Mouse (Mus musculus) MEL-GATA-1-ER (cell line): ENCODE measurements at regions not wholly inside any gene's neighbourhood (a gene's known extent, or its start where the extent isn't known, plus 50 kb on each side); places are given as distances from the start of the nearest gene placed in this dataset.

Source experiments
- DNase-seq: peaks from one replicate; pipeline ENCODE4 v3.0.0-alpha.2; 2012; ENCODE audit warnings: low read depth; ENCODE audit errors: extremely low read depth

DNA sequence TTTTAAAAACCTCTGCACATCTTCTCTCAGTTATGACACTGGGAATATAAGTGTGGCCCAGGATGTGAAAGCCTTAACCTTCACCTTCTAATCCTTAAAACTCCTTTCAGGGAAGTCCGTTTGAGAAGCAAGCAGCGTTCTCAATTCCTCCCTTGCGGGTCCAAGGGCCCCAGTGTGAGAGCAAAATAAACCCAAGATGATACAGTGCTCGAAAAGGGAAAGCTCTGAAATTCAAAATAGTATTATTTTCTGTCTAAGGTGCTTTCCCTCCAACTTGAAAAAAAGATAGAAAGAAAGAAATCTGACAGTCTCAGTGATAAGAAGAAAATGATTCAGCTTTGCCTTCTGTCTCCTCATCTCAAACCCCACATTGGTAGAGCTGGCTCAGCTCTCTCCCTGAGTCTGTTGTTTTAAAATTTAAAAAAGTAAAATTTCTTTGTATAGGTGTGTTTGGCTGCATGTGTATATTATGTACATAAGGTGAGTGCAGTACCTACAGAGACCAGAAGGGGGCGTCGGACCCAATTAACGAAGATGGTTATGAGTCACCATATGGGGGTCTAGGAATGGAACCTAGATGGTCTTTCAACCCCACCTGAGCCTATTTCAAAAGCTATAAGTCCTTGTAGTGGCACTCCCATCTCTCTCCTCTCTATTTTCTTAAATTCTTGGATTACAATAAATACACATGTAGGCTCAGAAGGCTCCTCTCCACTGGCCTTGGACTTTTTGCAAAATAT is 222.3 kb upstream of the Spdye4c start:
- no peak for DNase-seq

GRCm38 (mm10) chr2:128370821-128371220 is 220.2 kb upstream of the Spdye4c start:
- DNase-seq, result no peak

GRCm38 (mm10) chr2:128372204-128372603 is 218.8 kb upstream of the Spdye4c start:
- no peak for DNase-seq

- peak; percentile 59 for DNase-seq
Observed at GRCm38 (mm10) chr2:128373363-128374252, 217.4 kb upstream of the Spdye4c start.

GRCm38 (mm10) chr2:128374253-128374566 is 216.8 kb upstream of the Spdye4c start:
- DNase-seq, result no peak

DNA sequence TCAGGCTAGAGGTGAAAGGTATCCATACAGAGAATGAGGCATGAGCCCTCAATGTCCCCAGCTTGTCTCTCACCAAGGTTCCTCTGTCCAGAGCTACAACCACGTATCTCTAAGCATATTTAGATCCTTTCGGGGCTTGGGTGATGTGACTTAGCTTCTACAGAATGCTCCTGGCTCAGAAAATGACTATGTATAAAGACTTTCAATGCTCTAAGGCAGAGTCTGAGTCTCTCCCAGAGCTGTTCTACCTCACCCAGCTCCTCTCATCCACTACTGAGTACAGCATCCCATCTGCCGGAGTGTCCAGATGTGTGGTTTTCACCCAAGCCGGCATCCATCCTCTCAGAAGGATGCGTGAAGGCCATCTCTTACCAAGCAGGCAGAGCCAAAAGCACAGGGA is 216.1 kb upstream of the Spdye4c start:
- no peak for DNase-seq

DNA sequence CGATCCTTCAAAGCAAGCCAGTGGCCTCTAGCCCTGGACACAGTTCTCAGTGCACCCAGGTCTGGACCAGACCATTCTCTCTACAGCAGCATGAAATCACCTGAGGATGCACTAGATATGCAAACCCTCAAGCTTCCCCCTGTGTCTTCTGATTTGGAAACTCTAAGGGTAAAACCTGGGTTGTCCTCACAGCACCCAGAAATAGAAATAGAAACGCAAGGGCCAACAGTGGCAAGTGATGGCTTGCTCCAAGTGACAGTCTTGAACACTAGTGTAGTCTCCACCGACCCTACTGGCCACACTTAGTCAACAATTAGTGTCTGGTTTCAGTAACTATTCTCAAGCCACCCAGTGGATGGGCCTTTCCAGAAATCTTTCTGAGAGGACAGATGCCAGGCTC is 215.2 kb upstream of the Spdye4c start:
- no peak for DNase-seq

GRCm38 (mm10) chr2:128377176-128377575 is 213.8 kb upstream of the Spdye4c start:
- DNase-seq, result no peak

DNA sequence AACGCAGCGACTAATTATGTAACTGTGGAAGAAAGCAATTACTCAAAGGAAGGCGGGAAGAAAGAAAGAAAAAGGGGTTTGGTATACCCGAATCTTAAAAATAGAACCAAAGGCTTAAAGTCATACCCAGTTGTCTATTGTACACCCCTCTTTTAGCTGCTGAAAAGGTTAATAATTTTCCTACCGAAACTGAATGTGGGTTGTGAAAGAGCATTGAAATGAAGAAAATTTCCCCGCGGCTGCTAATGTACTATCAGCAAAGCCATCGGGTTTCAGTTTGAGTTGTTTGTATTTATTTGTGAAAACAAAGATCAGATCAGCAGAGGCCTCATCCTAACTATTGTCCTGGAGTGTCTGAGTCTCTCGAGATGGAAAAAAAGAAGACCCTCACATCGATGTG is 213.3 kb upstream of the Spdye4c start:
- DNase-seq, result no peak

- no peak for DNase-seq
Observed at GRCm38 (mm10) chr2:128378456-128378855, 212.6 kb upstream of the Spdye4c start.

- no peak for DNase-seq
Observed at GRCm38 (mm10) chr2:128379151-128379550, 211.9 kb upstream of the Spdye4c start.

- DNase-seq, result no peak
Observed at GRCm38 (mm10) chr2:128379554-128379953, 211.5 kb upstream of the Spdye4c start.

GRCm38 (mm10) chr2:128380581-128380980 is 210.4 kb upstream of the Spdye4c start:
- no peak for DNase-seq

GRCm38 (mm10) chr2:128381684-128382205 is 209.3 kb upstream of the Spdye4c start:
- no peak for DNase-seq

GRCm38 (mm10) chr2:128382473-128382872 is 208.5 kb upstream of the Spdye4c start:
- no peak for DNase-seq

- no peak for DNase-seq
Observed at GRCm38 (mm10) chr2:128384612-128385011, 206.4 kb upstream of the Spdye4c start.

- DNase-seq, result no peak
Observed at GRCm38 (mm10) chr2:128386846-128387621, 204.0 kb upstream of the Spdye4c start.

GRCm38 (mm10) chr2:128387851-128388471 is 203.0 kb upstream of the Spdye4c start:
- no peak for DNase-seq

DNA sequence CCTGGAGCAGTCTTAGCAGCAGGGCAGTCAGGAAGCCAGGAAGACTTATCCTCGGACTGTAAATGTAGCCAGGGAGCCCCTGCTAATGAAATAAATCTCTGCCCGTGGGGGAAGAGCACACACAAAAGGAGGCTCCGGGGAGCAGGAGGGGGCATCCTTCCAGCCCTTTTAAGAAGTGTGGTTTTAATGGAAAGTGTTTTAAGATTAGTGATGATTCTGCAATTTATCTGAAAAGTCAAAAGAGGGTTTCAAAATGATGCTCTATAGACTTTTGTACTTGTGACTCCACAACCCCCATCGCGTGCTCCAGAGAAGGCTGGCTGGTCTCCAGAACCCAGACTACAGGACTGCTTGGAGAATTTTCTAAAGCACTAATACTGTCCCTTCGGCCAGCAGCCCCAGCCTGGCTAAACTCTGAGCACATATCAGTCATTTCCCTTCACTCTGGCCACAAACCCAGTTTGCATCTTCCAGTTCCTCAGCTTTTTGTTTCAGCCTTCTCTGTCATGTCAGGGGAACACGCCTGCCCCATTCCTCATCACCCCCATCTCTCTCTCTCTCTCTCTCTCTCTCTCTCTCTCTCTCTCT is 202.0 kb upstream of the Spdye4c start:
- DNase-seq, result no peak

DNA sequence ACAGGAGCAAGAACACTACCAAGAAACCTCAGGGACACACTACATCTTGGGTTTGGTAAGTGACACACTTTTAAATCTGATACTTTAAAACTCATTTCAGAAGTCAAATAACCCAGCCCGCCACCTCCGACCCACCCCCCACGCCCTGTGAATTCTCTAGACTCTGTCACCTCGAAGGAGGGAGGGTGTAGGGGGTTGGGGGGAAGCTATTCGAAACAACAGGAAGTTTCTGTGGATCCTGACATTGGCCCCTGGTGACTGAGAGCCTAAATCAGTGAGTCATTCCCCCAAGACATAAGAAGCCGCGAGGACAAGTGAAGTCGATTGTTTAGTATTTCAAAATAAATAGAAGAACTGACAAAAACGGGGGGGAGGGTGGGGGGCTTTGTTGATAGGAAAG is 198.7 kb upstream of the Spdye4c start:
- DNase-seq, result no peak

GRCm38 (mm10) chr2:128393401-128393800 is 197.6 kb upstream of the Spdye4c start:
- DNase-seq, result no peak
